Mouse (Mus musculus): ENCODE measurements around the gene Nup205. TPM values are rescaled to one million over a fixed set of nuclear protein-coding genes. Genes with fewer than 3 reads are reported as not detected.

The Nup205 gene
- 3.7 and 6.8 TPM in 2 replicates for polyA plus RNA-seq (2012; rRNA removed; ENCODE audit: low replicate concordance)

GRCm38 (mm10) chr6:35176979-35177649, at the start of gene Nup205:
TSS of gene Nup205 (plus strand) at chr6:35177421.

GRCm38 (mm10) chr6:35133579-35134488, 43.4 kb upstream of the Nup205 start, which contains the start of gene Cnot4:
TSS of gene Cnot4 (minus strand) at chr6:35133724.

Other genes with a start within 250 kb of the Nup205 start
- gene Slc23a4, start 189.0 kb upstream of the Nup205 start, polyA plus RNA-seq (2012; rRNA removed; ENCODE audit: low replicate concordance) = 55.8 and 140 TPM in 2 replicates
- gene Cnot4, start 43.7 kb upstream of the Nup205 start, polyA plus RNA-seq (2012; rRNA removed; ENCODE audit: low replicate concordance) = 2.8 and 3.5 TPM in 2 replicates
- 0.04 and 0.07 TPM in 2 replicates for gene Slc13a4, start 130.7 kb downstream of the Nup205 start, polyA plus RNA-seq (2012; rRNA removed; ENCODE audit: low replicate concordance)
- 0.16 and 0.18 TPM in 2 replicates for gene Fam180a, start 148.7 kb downstream of the Nup205 start, polyA plus RNA-seq (2012; rRNA removed; ENCODE audit: low replicate concordance)